Mouse (Mus musculus) cerebellum, adult 2 months (tissue): ENCODE results near the gene Mxra7. TPM values are rescaled to one million over a fixed set of nuclear protein-coding genes. Genes with fewer than 3 reads are reported as not detected.

Experiments used
- DNase-seq, 2 experiments: peaks; one replicate each; pipeline ENCODE4 v3.0.0; 2021
- H3K27ac ChIP-seq: fragments of 200-500 bp; 2 replicates; pipeline ENCODE4 v1.5.1; 2012; ENCODE audit warnings: low read length, control low read depth, inconsistent platforms; ENCODE audit not compliant: insufficient read depth
- H3K27me3 ChIP-seq: fragments of 200-500 bp; 2 replicates; pipeline ENCODE4 v1.6.1; 2012; ENCODE audit warnings: inconsistent platforms, mild to moderate bottlenecking, low read length, moderate library complexity; ENCODE audit not compliant: control insufficient read depth, insufficient read depth
- H3K4me1 ChIP-seq: fragments of 200-500 bp; 2 replicates; pipeline ENCODE4 v1.6.1; 2011; ENCODE audit warnings: low read length; ENCODE audit not compliant: control insufficient read depth, insufficient read depth
- H3K4me3 ChIP-seq: fragments of 200-500 bp; replicated peaks from 2 replicates; pipeline ENCODE3; 2011; ENCODE audit warnings: mild to moderate bottlenecking, low read depth, low read length, control low read depth; ENCODE audit not compliant: insufficient read depth
- CTCF ChIP-seq: fragments of 200-500 bp; IDR thresholded peaks from 2 replicates; pipeline ENCODE4 v1.5.1; 2011; ENCODE audit warnings: low read depth, mild to moderate bottlenecking, control low read depth, low read length, moderate library complexity, borderline replicate concordance; ENCODE audit not compliant: insufficient read depth
- POLR2A ChIP-seq: fragments of 200-500 bp; IDR thresholded peaks from 2 replicates; pipeline ENCODE4 v1.6.1; 2011; ENCODE audit warnings: low read length, control low read depth, borderline replicate concordance; ENCODE audit not compliant: insufficient read depth
- WGBS: fragments of 180-500 bp; shearing (Covaris S2); methylation state at CpG from one replicate; pipeline ENCODE4 v1.1.7; 2018; 5-methylcytosine and 5-hydroxymethylcytosine counted together
- polyA plus RNA-seq: library from polyadenylated mRNA; depleted of rRNA; stranded (reverse); fragments of >200 nt; gene quantifications from 2 replicates; pipeline ENCODE4 v1.2.3, GENCODE M21; 2012

Gene Mxra7
- polyA plus RNA-seq, 1 experiment = 20.9 TPM

DNA sequence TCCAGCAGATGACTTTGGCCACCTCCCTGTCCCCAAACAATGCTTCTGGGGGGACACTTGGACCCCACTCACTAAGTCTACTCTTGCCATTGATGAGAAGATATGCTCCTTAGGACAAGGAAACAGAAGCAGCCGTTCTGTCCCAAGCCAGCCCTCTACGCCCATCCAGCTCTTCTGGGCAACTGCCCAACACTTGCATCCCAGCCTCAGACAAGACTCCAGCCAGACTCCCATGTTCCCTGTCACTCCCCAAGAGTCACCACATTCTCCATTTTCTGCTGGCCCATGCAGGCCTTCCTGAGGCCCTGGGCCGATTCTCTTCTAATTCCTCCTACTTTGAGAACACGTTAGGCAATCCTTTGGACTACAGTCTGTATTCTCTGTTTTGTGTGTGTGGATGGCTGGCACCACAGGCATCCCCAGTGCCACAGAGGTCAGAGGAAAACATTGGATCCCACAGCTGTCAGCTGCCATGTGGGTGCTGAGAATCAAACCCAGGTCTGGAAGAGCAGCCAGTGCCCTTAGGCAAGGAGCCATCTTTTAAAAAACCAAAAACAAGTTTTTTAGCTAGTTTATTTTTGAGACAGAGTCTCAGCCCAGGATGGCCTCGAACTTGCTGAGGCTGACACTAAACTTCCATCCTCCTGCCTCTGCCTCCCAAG is 7.8 kb downstream of the Mxra7 start:
- no peak overlapping the region for H3K27ac ChIP-seq

DNA sequence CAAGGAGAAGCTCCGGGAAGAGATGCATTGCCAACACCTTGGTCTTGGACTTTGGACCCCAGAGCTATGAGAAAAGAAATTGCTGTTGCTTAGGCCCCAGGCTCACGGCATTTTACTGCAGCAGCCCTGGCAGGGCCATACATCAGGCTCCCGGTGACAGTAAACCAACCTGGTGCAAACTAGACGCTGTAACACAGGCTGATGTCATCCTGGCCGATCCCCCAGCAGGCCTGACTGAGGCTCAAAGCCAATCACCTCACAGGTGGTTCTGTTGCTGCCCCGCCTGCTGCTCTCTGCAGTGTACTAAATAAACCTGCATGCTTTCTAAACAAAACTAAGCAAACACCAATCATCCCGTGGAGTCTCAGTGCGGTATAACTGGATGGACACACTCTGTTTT is 9.1 kb downstream of the Mxra7 start:
- no peak overlapping the region for H3K27ac ChIP-seq
- H3K27me3 ChIP-seq = no peaks in the 10 kb centered on the region
- no peak for TF ChIP-seq POLR2A
- TF ChIP-seq CTCF = no peak
- DNase-seq = peak; percentile 50 to 66
- peaks cover 10% of the 10 kb centered on the region; the same call in 1 of the 2 replicates for H3K4me1 ChIP-seq
- WGBS = 29% methylated on average over 8 of the region's 8 CpGs
- no peak overlapping the region for H3K4me3 ChIP-seq

More for the DNA sequence above, 7.8 kb downstream of the Mxra7 start:
- peaks cover 10% of the 10 kb centered on the region; the same call in 1 of the 2 replicates for H3K4me1 ChIP-seq
- H3K4me3 ChIP-seq = no peak overlapping the region
- 71% methylated on average over 5 of the region's 5 CpGs for WGBS
- no peak for DNase-seq
- no peaks in the 10 kb centered on the region for H3K27me3 ChIP-seq
- TF ChIP-seq CTCF = no peak
- TF ChIP-seq POLR2A = no peak

DNA sequence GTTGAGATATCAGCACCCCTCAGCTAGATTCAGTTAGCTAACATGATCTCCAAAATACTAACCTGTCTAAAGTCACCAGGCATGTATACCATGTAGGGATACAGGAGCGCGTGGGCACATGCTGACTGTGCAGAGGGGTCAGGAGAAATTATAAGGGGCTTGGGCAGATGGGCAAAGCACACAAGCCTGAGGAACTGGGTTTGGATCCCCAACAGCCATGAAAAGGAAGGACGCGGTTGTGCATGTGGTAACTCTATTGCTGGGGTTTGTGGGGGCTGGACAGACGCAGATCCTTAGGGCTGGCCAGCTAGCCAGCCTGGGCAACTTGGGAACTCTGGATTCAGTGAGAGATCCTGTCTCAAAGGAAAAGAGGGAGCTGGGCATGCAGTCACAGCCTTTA is 10.3 kb downstream of the Mxra7 start:
- TF ChIP-seq POLR2A = no peak
- no peak for TF ChIP-seq CTCF
- Histone ChIP-seq H3K4me1 (peaks cover 10% of the 10 kb centered on the region; the same call in 1 of the 2 replicates), H3K27ac (no peak overlapping the region), H3K27me3 (no peaks in the 10 kb centered on the region), H3K4me3 (no peak overlapping the region)
- 97% methylated on average over 5 of the region's 5 CpGs for WGBS
- DNase-seq = no peak

DNA sequence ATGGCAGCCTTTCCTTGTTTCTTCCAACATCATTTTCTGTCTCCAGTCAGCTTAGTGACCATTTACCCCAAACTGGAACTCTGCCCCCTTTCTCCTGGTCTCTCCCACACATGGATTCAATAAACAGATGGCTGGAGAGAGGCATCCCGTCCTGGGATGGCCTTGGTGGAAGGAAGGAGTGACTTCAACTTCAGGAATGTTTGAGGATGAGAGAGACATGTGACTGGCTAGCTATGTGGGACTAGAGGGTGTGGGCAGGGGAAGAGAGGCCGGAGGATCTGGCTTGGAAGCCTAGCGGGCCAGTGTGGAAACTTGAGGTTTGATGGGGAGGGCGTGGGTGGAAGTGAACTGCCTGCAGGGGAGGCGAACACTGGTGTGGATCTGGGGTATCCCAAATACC is 11.1 kb downstream of the Mxra7 start:
- no peak for DNase-seq
- Histone ChIP-seq H3K27ac (no peak overlapping the region), H3K4me1 (peaks cover 8% of the 10 kb centered on the region; the same call in 1 of the 2 replicates), H3K27me3 (no peaks in the 10 kb centered on the region), H3K4me3 (no peak overlapping the region)
- TF ChIP-seq CTCF = no peak
- no peak for TF ChIP-seq POLR2A
- WGBS = 89% methylated on average over 5 of the region's 5 CpGs

DNA sequence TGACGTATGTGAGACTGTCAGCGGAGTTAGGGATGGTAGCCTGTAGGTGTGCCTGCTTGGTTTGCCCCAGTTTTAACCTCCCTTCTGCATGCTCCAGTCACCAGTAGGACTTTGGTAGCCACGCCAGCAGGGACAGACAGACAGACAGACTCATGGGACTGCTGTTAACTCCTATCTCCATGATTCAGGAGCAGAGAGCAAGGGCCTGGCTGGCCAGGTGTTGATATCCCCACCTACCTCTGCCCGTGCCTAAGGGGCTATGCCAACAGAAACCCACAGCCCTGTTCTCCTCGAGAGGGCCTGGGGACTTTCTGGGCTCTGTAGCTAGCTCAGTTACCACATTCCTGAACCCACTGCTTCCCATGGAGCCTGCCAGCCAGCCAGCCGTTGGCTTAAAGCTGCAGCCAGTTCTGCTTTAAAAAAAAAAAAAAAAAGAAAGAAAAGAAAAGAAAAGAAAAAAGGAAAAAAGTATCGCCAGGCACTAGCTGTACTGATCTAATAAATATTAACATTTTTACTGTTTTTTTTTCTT is 12.9 kb downstream of the Mxra7 start:
- DNase-seq = no peak
- WGBS = 58% methylated on average over 7 of the region's 7 CpGs
- Histone ChIP-seq H3K4me1 (peaks cover 10% of the 10 kb centered on the region; the same call in 1 of the 2 replicates), H3K4me3 (no peak overlapping the region), H3K27ac (no peak overlapping the region), H3K27me3 (no peaks in the 10 kb centered on the region)
- TF ChIP-seq POLR2A (no peak), CTCF (no peak)

DNA sequence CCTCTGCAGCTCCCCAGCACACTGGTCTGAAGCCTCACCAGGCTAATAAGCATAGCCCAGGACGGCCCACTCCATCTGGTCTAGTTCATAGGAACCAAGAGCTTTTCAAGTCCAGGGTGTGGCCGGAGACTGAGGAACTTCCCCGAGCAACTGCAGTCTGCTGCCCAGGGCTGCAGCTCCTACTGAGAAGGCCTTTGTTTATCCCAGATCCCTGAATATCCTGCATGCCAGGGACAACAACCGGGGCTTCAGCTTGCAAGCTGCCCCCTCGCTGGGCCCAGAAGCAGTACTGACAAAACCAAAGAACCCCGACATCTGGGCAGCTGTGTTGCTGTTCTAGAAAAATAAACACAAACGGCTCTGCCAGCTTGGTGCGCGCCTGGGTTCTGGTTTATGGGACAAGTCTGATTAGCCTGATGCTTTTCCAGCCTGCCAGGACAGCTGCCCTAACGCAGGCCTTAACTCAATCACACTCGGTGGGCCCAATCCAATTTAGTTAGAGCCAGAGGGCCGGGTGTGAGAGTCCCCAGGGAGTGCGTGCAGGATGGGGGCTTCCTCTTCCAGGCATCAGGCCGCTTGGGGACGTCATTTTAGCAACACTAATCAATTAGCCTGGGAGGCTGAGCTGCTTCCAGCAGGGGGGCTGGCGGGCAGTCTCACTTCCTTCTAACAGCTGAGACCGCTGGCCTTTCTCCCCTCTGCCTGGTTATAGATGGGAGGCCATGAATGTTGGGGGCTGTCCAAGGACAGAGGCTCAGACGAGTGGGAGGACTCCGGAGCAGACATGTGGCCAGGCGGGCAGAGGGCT is 13.6 kb downstream of the Mxra7 start:
- no peak for DNase-seq
- H3K4me3 ChIP-seq = no peak overlapping the region
- no peak for TF ChIP-seq POLR2A
- no peak for TF ChIP-seq CTCF
- H3K27me3 ChIP-seq = no peaks in the 10 kb centered on the region
- no peak overlapping the region for H3K27ac ChIP-seq
- 54% methylated on average over 20 of the region's 20 CpGs for WGBS
- peaks cover 10% of the 10 kb centered on the region; the same call in 1 of the 2 replicates for H3K4me1 ChIP-seq

DNA sequence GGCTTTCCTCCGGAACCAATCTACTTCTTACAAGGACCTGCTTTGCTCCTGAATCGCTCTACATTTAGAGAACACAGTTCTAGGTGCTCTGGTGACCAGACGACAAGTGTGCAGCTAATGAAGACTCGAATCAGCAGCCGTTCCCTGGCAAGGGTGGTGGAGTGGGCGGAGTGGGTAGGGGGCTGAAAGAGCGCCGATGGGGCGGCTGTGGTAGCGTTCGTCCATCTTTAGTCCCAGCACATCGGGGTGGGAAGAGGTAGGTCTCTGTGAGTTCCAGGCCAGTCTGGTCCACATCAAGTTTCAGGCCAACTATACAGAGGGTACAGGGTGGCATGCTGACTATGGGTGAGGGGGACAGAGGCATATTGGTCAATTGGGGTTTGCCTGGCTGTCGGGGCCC is 14.2 kb downstream of the Mxra7 start:
- Histone ChIP-seq H3K4me1 (peaks cover 10% of the 10 kb centered on the region; the same call in 1 of the 2 replicates), H3K4me3 (no peak overlapping the region), H3K27me3 (no peaks in the 10 kb centered on the region), H3K27ac (no peak overlapping the region)
- no peak for DNase-seq
- TF ChIP-seq CTCF (no peak), POLR2A (no peak)
- 74% methylated on average over 13 of the region's 13 CpGs for WGBS
